ENCODE assay signal across 1 mouse cellular context in the genomic region with DNA sequence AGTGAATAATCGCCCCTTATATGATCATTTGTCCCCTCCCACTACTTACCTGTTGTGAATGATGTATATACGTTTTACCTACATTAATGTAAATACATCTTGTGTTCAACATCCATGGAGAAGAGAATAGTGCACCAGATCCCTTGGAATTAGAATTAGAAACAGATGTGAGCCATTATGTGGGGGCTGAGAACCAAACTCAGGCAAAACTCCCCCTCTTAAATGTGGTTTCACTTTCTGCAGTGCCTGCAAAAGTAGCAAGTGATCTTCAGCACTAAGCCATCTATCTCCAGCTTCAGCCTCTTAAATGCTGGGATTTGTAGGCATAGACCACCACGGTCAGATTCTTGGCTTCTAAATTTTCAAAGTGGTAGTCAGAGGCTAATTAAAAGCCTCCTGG.
TF ChIP-seq lines count a peak whose summit lies in the region.

No protein-coding gene starts in this region.

TF ChIP-seq in MEL, 35 proteins besides CTCF, POLR2A, EP300 and RAD21 (continued from another document):
- no peak for TF ChIP-seq KAT2A (conservative IDR thresholded peaks at IDR 0.05; ENCODE audit: low read depth, low read length)
- 0 out of 2 replicates have a peak, but pooled peaks have one; percentile 42 for TF ChIP-seq CHD1 (IDR thresholded peaks at IDR 0.05; ENCODE audit: low read depth, low read length)
